Mouse (Mus musculus) embryonic facial prominence, embryonic 15.5 days (tissue): ENCODE data around the gene Gm3164. TPM values are rescaled to one million over a fixed set of nuclear protein-coding genes. Genes with fewer than 3 reads are reported as not detected.
"Not testable (repeated sequence)": the region's sequence is repeated elsewhere in the genome, so short reads cannot be mapped to it uniquely, and the experiment has no call there.

Experiments
- ATAC-seq: fragments of 200-750 bp; cut with Nextera tagmentation; 2 replicates; pipeline ENCODE4 v1.8.0; 2017; ENCODE audit warnings: low read depth, moderate TSS enrichment; ENCODE audit not compliant: insufficient number of reproducible peaks, low FRiP score, low TSS enrichment
- H3K27ac ChIP-seq: fragments of 300-500 bp; sonication (generic); replicated peaks from 2 replicates; pipeline ENCODE4 v1.5.1; 2015; ENCODE audit warnings: mild to moderate bottlenecking, inconsistent platforms
- H3K27me3 ChIP-seq: fragments of 300-500 bp; sonication (generic); 2 replicates; pipeline ENCODE4 v1.6.1; 2015; ENCODE audit warnings: inconsistent platforms
- H3K36me3 ChIP-seq: fragments of 300-500 bp; sonication (generic); 2 replicates; pipeline ENCODE4 v1.6.1; 2015; ENCODE audit warnings: mild to moderate bottlenecking, inconsistent platforms
- H3K4me1 ChIP-seq: fragments of 300-500 bp; sonication (generic); 2 replicates; pipeline ENCODE4 v1.6.1; 2015; ENCODE audit warnings: inconsistent platforms
- H3K4me2 ChIP-seq: fragments of 300-500 bp; sonication (generic); replicated peaks from 2 replicates; pipeline ENCODE4 v1.6.1; 2015; ENCODE audit warnings: mild to moderate bottlenecking, inconsistent platforms
- H3K4me3 ChIP-seq: fragments of 300-500 bp; sonication (generic); replicated peaks from 2 replicates; pipeline ENCODE4 v1.5.1; 2015; ENCODE audit warnings: mild to moderate bottlenecking, inconsistent platforms
- H3K9ac ChIP-seq: fragments of 300-500 bp; sonication (generic); 2 replicates; pipeline ENCODE4 v1.6.1; 2015; ENCODE audit warnings: inconsistent platforms
- H3K9me3 ChIP-seq: fragments of 300-500 bp; sonication (generic); replicated peaks from 2 replicates; pipeline ENCODE4 v1.6.1; 2016; ENCODE audit warnings: inconsistent platforms
- WGBS: fragments of 180-500 bp; shearing (Covaris S2); methylation state at CpG from one replicate; pipeline ENCODE4 v1.1.7; 2015; 5-methylcytosine and 5-hydroxymethylcytosine counted together
- polyA plus RNA-seq: library from polyadenylated mRNA; unstranded; fragments of >200 nt; fragmentation: Nextera tagmentation; extraction: Ambion mirVana; gene quantifications from 2 replicates; pipeline ENCODE4 v1.2.1, GENCODE M21; 2015

Gm3164 gene
- 0.08 and 0.27 TPM in 2 replicates for polyA plus RNA-seq

- not testable (repeated sequence) for ATAC-seq, H3K4me1 ChIP-seq, H3K9me3 ChIP-seq, H3K36me3 ChIP-seq, H3K27me3 ChIP-seq, H3K27ac ChIP-seq, H3K9ac ChIP-seq
- whole genome bisulfite sequencing, result under 1% methylated on average over 28 of the region's 59 CpGs
- peak within 1 kb of the TSS; percentile 62 for H3K4me2 ChIP-seq
- peak within 1 kb of the TSS; percentile 33 for H3K4me3 ChIP-seq
Observed at GRCm38 (mm10) chr14:4414965-4415835, at the start of gene Gm3164. Gm3164 (plus strand) TSS chr14:4415448.

GRCm38 (mm10) chr14:4368991-4369390 lies 46.3 kb upstream of the Gm3164 start:
- not testable (repeated sequence) for H3K4me1 ChIP-seq, H3K27me3 ChIP-seq, ATAC-seq, H3K9me3 ChIP-seq, H3K4me3 ChIP-seq, H3K9ac ChIP-seq, H3K27ac ChIP-seq, H3K4me2 ChIP-seq, H3K36me3 ChIP-seq
- 89% methylated on average over 3 of the region's 3 CpGs for whole genome bisulfite sequencing

- H3K4me2 ChIP-seq, H3K27me3 ChIP-seq, H3K9ac ChIP-seq, H3K36me3 ChIP-seq, H3K4me3 ChIP-seq, H3K4me1 ChIP-seq, H3K27ac ChIP-seq, H3K9me3 ChIP-seq, ATAC-seq: not testable (repeated sequence)
- whole genome bisulfite sequencing, result 78% methylated on average over 3 of the region's 3 CpGs
Observed at GRCm38 (mm10) chr14:4369691-4370090, 45.6 kb upstream of the Gm3164 start.

GRCm38 (mm10) chr14:4377871-4378270 lies 37.4 kb upstream of the Gm3164 start:
- not testable (repeated sequence) for H3K4me3 ChIP-seq, H3K4me1 ChIP-seq, H3K9me3 ChIP-seq, H3K4me2 ChIP-seq, H3K36me3 ChIP-seq, H3K27me3 ChIP-seq, ATAC-seq, H3K27ac ChIP-seq, H3K9ac ChIP-seq

GRCm38 (mm10) chr14:4385606-4386005 lies 29.6 kb upstream of the Gm3164 start:
- not testable (repeated sequence) for ATAC-seq, H3K4me3 ChIP-seq, H3K9me3 ChIP-seq, H3K27ac ChIP-seq, H3K9ac ChIP-seq, H3K36me3 ChIP-seq, H3K27me3 ChIP-seq, H3K4me2 ChIP-seq, H3K4me1 ChIP-seq

- H3K27me3 ChIP-seq, H3K9ac ChIP-seq, H3K4me1 ChIP-seq, H3K27ac ChIP-seq, H3K9me3 ChIP-seq, H3K4me2 ChIP-seq, H3K4me3 ChIP-seq, ATAC-seq, H3K36me3 ChIP-seq: not testable (repeated sequence)
- 86% methylated on average over 5 of the region's 6 CpGs for WGBS
Observed at GRCm38 (mm10) chr14:4392841-4393530, 22.3 kb upstream of the Gm3164 start.

GRCm38 (mm10) chr14:4397226-4397625 lies 18.0 kb upstream of the Gm3164 start, which contains the start of gene Gm3159:
Gm3159 (plus strand) TSS chr14:4397526.
- WGBS, result 79% methylated on average over 2 of the region's 3 CpGs
- H3K27me3 ChIP-seq, H3K27ac ChIP-seq, H3K4me3 ChIP-seq, ATAC-seq, H3K9me3 ChIP-seq, H3K9ac ChIP-seq, H3K36me3 ChIP-seq, H3K4me1 ChIP-seq, H3K4me2 ChIP-seq: not testable (repeated sequence)

GRCm38 (mm10) chr14:4398624-4399023 lies 16.6 kb upstream of the Gm3164 start:
- not testable (repeated sequence) for H3K4me2 ChIP-seq, H3K9ac ChIP-seq, H3K36me3 ChIP-seq, H3K9me3 ChIP-seq, H3K4me1 ChIP-seq, H3K4me3 ChIP-seq, H3K27ac ChIP-seq, ATAC-seq, H3K27me3 ChIP-seq

- WGBS, result 84% methylated on average over 5 of the region's 5 CpGs
- not testable (repeated sequence) for H3K4me3 ChIP-seq, H3K36me3 ChIP-seq, H3K4me1 ChIP-seq, H3K4me2 ChIP-seq, H3K27ac ChIP-seq, H3K9me3 ChIP-seq, H3K9ac ChIP-seq, H3K27me3 ChIP-seq, ATAC-seq
Observed at GRCm38 (mm10) chr14:4400115-4400789, 15.0 kb upstream of the Gm3164 start.

GRCm38 (mm10) chr14:4401245-4401644 lies 14.0 kb upstream of the Gm3164 start:
- not testable (repeated sequence) for H3K9ac ChIP-seq, H3K4me2 ChIP-seq, H3K4me3 ChIP-seq, H3K36me3 ChIP-seq, ATAC-seq, H3K4me1 ChIP-seq, H3K9me3 ChIP-seq, H3K27me3 ChIP-seq, H3K27ac ChIP-seq
- WGBS, result 75% methylated on average over 5 of the region's 5 CpGs

GRCm38 (mm10) chr14:4403840-4404239 lies 11.4 kb upstream of the Gm3164 start:
- H3K4me1 ChIP-seq, H3K36me3 ChIP-seq, H3K9me3 ChIP-seq, H3K9ac ChIP-seq, H3K27me3 ChIP-seq, H3K27ac ChIP-seq, ATAC-seq, H3K4me2 ChIP-seq, H3K4me3 ChIP-seq: not testable (repeated sequence)
